Mouse (Mus musculus): ENCODE results near the gene Metap1d. TPM values are rescaled to one million over a fixed set of nuclear protein-coding genes. Genes with fewer than 3 reads are reported as not detected.

Gene Metap1d
- total RNA-seq, 2 experiments from 2014 or later: 18.9 to 20.2 TPM

- intact Hi-C loops (cut with DNase I): loop anchor here (5.0 to 10.0 kb wide), 3 partner anchors 979 to 1097 kb away; partner anchors contain the start of gene Sp5
- Histone ChIP-seq H3K4me3 (no peak overlapping the region), H3K27ac (no peak overlapping the region)
- no peak for TF ChIP-seq CTCF (IDR thresholded peaks at IDR 0.05)
- no peak for DNase-seq (ENCODE audit: extremely low spot score in 1 of 2, low spot score in 2 of 2)
Measured at GRCm38 (mm10) chr2:71541418-71542226, 88.5 kb downstream of the Metap1d start.

GRCm38 (mm10) chr2:71542227-71542815, 89.2 kb downstream of the Metap1d start:
- DNase-seq (ENCODE audit: extremely low spot score in 1 of 2, low spot score in 2 of 2): no peak
- intact Hi-C loops (cut with DNase I): loop anchor here (5.0 to 10.0 kb wide), 3 partner anchors 980 to 1098 kb away; partner anchors contain the start of gene Sp5
- Histone ChIP-seq H3K27ac (no peak overlapping the region), H3K4me3 (no peak overlapping the region)
- no peak for TF ChIP-seq CTCF (IDR thresholded peaks at IDR 0.05)

GRCm38 (mm10) chr2:71542816-71543301, 89.8 kb downstream of the Metap1d start:
- no peak for DNase-seq (ENCODE audit: extremely low spot score in 1 of 2, low spot score in 2 of 2)
- H3K27ac ChIP-seq: no peak overlapping the region
- TF ChIP-seq CTCF (IDR thresholded peaks at IDR 0.05): no peak
- intact Hi-C loops (cut with DNase I): loop anchor here (5.0 to 10.0 kb wide), 3 partner anchors 981 to 1098 kb away; partner anchors contain the start of gene Sp5
- peak overlapping the region; percentile 19 for H3K4me3 ChIP-seq

- no peak for TF ChIP-seq CTCF (IDR thresholded peaks at IDR 0.05)
- H3K27ac ChIP-seq: no peak overlapping the region
- H3K4me3 ChIP-seq: peak overlapping the region; percentile 19
- intact Hi-C loops (cut with DNase I): loop anchor here (5.0 to 10.0 kb wide), 3 partner anchors 981 to 1099 kb away; partner anchors contain the start of gene Sp5
- DNase-seq (ENCODE audit: extremely low spot score in 1 of 2, low spot score in 2 of 2): no peak
Measured at GRCm38 (mm10) chr2:71543531-71543930, 90.5 kb downstream of the Metap1d start.

- no peak for DNase-seq (ENCODE audit: extremely low spot score in 1 of 2, low spot score in 2 of 2)
- intact Hi-C loops (cut with DNase I): loop anchor here (5.0 to 10.0 kb wide), 3 partner anchors 982 to 1099 kb away; partner anchors contain the start of gene Sp5
- Histone ChIP-seq H3K4me3 (peak overlapping the region; percentile 19; the same call in 1 of the 2 replicates), H3K27ac (no peak overlapping the region)
- no peak for TF ChIP-seq CTCF (IDR thresholded peaks at IDR 0.05)
Measured at GRCm38 (mm10) chr2:71543948-71544347, 90.9 kb downstream of the Metap1d start.

- no peak for TF ChIP-seq CTCF (IDR thresholded peaks at IDR 0.05)
- intact Hi-C loops (cut with DNase I): loop anchor here (5.0 to 10.0 kb wide), 3 partner anchors 982 to 1100 kb away; partner anchors contain the start of gene Sp5
- DNase-seq (ENCODE audit: extremely low spot score in 1 of 2, low spot score in 2 of 2): no peak
- H3K4me3 ChIP-seq: peak overlapping the region; percentile 17; the same call in 1 of the 2 replicates
- no peak overlapping the region for H3K27ac ChIP-seq
Measured at GRCm38 (mm10) chr2:71544391-71545285, 91.6 kb downstream of the Metap1d start.

GRCm38 (mm10) chr2:71545401-71545881, 92.4 kb downstream of the Metap1d start:
- no peak for DNase-seq (ENCODE audit: extremely low spot score in 1 of 2, low spot score in 2 of 2)
- no peak overlapping the region for H3K27ac ChIP-seq
- intact Hi-C loops (cut with DNase I): loop anchor here (10.0 kb wide), 2 partner anchors 1071 to 1101 kb away; partner anchors contain the start of gene Sp5
- no peak for TF ChIP-seq CTCF (IDR thresholded peaks at IDR 0.05)
- peak overlapping the region; percentile 35 for H3K4me3 ChIP-seq

GRCm38 (mm10) chr2:71545882-71546639, 93.0 kb downstream of the Metap1d start:
- H3K27ac ChIP-seq: peak overlapping the region; percentile 30; the same call in 1 of the 2 replicates
- DNase-seq (ENCODE audit: extremely low spot score in 1 of 2, low spot score in 2 of 2): no peak
- TF ChIP-seq CTCF (IDR thresholded peaks at IDR 0.05): no peak

GRCm38 (mm10) chr2:71546640-71547071, 93.6 kb downstream of the Metap1d start, which contains the start of gene Dlx2:
Gene Dlx2, minus strand, starts transcription at chr2:71546754.
- H3K27ac ChIP-seq: peak within 1 kb of the TSS; percentile 30; the same call in 1 of the 2 replicates
- intact Hi-C loops (cut with DNase I): loop anchor here (10.0 kb wide), 2 partner anchors 1072 to 1102 kb away; partner anchors contain the start of gene Sp5
- DNase-seq (ENCODE audit: extremely low spot score in 1 of 2, low spot score in 2 of 2): no peak
- TF ChIP-seq CTCF (IDR thresholded peaks at IDR 0.05): no peak
- peak within 1 kb of the TSS; percentile 35 for H3K4me3 ChIP-seq

More at GRCm38 (mm10) chr2:71545882-71546639, 93.0 kb downstream of the Metap1d start:
- intact Hi-C loops (cut with DNase I): loop anchor here (10.0 kb wide), 2 partner anchors 1071 to 1101 kb away; partner anchors contain the start of gene Sp5
- peak overlapping the region; percentile 35 for H3K4me3 ChIP-seq

- Histone ChIP-seq H3K4me3 (no peak overlapping the region), H3K27ac (no peak overlapping the region)
- intact Hi-C loops (cut with DNase I): loop anchor here (2.0 to 10.0 kb wide), 3 partner anchors 95 to 1103 kb away; partner anchors contain the start of genes Metap1d and Sp5
- TF ChIP-seq CTCF (IDR thresholded peaks at IDR 0.05): peak; percentile 67
- DNase-seq (ENCODE audit: extremely low spot score in 1 of 2, low spot score in 2 of 2): no peak
Measured at GRCm38 (mm10) chr2:71547829-71548228, 94.8 kb downstream of the Metap1d start.

All from left cerebral cortex, adult 2 months (tissue).